Mouse (Mus musculus) urinary bladder, adult 18-20 months (tissue): ENCODE data around the gene Ociad2.
"Not testable (repeated sequence)": the region's sequence is repeated elsewhere in the genome, so short reads cannot be mapped to it uniquely, and the experiment has no call there.

Experiments
- DNase-seq, 2 experiments: peaks; one replicate each; pipeline ENCODE4 v3.0.0; 2022; ENCODE audit warnings: low spot score in 2 of 2, mixed read lengths in 2 of 2

The Ociad2 gene

DNA sequence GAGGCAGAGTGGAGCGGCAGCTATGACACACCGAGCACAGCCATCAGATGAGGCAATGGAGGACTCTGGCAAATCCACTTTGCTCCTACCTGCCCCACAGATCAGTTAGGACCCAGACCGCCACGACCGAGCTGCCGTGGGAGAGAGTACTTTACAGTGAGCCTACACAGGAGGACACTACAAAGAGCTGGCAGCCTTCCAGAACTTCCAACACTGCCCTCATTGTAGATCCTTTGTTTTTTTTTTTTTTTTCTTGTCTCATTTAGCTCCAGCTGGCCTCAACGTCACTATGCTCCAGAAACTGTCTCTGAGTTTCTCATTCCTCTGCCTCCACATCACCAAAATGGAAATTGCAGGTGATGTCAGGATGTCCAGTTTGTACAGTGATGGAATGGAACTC is 12.7 kb upstream of the Ociad2 start:
- DNase-seq: no peak

- no peak for DNase-seq
Measured at GRCm38 (mm10) chr5:73351796-73352195, 11.0 kb upstream of the Ociad2 start.

DNA sequence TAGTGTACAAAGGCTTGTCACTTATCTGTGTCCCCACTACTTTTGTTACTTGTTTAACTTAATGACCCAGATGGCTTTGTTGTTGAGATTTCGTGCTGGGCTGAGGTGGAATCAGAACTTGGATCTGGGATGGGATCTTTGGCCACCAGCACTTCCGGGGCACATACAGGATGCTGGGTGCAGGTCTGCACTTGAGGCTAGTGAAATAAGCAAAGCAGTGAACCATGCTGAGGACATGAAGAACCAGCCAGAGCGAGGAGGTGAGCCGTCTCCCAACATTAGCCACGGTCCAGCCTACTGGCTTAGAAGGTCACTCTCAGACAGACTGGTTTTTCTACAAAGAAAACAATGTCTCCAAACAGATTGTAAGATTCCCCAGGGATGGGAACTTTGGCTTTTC is 8.7 kb upstream of the Ociad2 start:
- DNase-seq: no peak

DNA sequence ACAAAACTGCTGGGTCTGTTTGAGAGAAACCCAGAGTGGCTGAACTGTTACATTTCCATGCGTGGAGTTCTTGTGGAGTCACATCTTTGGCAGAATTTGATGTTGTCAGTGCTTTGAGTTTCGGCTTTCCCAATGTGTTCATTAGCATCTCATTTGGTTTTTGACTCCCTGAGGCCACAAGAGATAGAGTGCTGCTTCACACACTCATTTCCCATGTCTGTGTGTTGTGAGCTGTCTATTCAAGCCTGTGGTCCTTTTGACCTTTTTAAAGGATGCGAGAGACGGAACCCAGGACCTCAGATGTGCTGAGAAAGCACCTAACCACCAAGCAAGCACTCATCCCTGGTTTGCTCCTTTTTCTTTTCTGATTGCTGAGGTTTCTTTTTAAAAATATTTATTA is 4.4 kb upstream of the Ociad2 start:
- DNase-seq: no peak

DNA sequence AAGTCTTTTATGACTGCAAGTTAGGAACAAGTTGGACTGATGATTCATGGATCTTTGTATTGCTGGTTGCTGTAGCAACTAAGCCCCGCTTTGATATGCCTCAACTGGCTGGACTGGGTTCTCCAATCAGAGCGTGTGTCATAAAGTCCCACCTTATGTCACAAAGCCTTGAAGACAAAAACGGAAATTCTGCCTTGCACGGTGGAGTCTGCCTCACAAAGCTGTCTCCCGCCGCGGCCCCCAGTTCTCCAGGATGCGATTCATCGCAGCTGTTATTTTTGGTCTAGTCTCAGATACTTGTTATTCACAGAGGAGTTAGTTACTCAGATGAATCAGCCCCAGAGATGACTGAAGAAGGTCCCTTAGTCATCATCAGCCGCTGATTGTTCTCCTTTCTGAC is 3.5 kb upstream of the Ociad2 start:
- peak; percentile 41 to 78 for DNase-seq

DNA sequence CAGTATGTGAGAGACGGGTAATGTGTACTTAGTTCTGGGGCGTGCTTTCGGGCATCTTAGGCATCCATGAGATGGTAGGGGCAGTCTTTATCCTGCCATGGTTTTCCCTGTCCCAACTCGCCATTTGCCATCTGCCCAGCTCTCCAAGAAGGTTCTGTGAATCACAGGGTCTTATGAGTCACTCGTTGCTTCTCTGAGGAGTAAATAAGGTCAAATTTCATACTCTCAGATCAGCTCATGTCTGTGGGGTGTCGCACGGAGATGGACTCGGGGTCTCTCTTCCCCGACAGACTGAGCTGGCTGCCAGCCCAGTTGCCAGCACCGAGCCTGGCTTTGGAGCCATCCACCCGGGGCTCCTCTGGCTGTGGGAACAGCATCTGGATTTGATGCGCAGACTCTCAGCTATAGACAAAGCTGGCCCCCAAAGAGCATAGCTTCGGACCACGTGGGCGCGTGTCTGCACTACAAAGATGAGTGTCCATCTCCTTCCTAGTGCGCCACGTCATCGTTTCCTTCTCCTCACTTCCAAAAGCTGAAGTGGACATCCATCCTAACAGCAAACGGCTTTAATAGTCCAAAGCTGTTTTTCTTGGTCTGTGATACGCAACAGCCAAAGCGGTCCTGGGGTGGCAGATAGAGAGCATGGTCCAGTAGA is 2.0 kb upstream of the Ociad2 start:
- DNase-seq: no peak

- no peak for DNase-seq
Measured at GRCm38 (mm10) chr5:73339779-73340722, 777 bp downstream of the Ociad2 start.

GRCm38 (mm10) chr5:73338832-73339163 is 2.0 kb downstream of the Ociad2 start:
- DNase-seq: no peak

- DNase-seq: peak in 1 of 2 experiments; percentile 50
Measured at GRCm38 (mm10) chr5:73337961-73338831, 2.6 kb downstream of the Ociad2 start.

DNA sequence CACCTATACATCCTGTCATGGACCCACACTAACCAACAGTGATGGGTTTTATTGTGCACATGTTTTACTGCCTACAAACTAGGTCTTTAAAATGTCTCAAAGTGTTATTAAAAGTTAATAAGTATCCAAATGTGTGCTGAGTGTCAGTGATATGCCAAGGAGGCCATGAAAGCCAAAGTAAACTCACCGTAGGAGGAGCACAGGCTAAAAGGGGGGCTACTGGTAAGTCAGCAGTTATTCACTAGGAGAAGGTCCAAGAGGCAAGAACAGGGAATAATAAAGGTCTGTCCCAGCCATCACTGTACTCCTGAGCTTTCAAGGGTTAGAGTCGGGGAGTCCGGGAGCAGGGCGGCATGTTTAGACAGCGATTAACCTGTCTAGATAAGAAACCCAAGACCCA is 4.4 kb downstream of the Ociad2 start:
- no peak for DNase-seq

- no peak for DNase-seq
Measured at GRCm38 (mm10) chr5:73331002-73331401, 9.8 kb downstream of the Ociad2 start.

DNA sequence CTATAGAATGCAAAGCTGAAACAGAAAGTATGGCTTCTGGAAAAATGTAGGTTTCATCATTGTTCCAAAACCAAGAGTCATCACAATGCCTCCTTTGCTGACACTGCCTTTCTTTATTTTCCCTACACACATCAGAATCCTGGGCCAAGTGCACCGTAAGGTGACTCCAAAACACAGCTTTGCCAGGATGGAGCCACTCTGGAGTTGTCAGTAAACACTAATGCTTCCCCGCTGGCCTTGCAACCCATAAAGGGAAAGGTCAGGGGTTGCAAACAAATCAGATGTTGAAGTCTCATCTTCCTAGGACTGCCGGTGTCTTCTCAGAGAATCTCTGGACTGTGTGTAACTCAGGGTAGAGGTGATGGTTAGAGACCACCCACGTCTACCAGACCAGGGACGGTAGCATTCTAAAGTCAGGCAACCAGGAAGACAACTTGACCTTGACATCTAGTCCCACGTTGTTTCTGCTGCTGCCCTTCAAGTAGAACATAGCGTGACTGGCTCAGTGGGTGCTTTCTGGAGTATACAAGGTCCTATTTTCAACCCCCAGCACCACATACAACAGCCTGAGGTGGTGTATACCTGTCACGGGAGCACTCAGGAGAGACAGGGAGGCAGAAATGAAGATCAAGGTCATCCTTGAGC is 16.2 kb downstream of the Ociad2 start:
- DNase-seq: no peak

DNA sequence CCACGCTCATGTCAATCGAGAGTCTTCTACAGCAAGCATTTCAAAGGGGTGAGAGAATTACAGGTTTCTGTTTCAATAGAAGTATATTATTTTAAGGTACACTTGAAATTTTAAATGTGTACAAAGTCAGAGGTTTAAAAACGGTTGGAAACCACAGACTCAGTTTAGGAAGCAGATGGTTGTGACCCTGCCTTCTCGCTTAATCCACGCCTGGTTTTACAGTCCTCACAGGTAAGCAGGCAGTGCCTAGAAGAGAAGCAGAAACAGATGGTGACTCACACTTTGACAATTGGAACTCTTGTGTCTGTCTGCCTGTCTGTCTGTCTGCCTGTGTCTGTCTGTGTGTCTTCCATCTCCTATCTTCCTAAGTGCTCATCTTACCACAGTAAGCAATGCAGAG is 17.2 kb downstream of the Ociad2 start:
- no peak for DNase-seq

- not testable (repeated sequence) for DNase-seq
Measured at GRCm38 (mm10) chr5:73322684-73323083, 18.1 kb downstream of the Ociad2 start.

DNA sequence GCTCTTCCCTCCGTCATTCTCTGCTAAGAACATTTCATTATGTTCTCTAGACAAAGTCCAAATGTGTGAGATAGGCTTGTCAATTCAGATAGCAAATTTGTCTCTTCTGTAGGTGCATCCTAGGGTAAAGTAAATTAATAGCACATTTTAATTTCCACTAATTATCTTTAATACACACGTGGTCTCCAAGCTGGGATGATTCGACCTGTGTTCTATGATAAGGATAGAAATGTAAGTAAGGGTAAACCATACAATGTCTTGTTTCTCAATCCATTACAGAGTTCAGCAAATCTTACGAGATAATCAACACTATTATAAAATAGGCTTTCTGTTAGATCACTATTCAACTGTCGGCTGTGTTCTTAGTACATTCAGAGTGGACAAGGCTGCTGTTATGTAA is 21.5 kb downstream of the Ociad2 start:
- no peak for DNase-seq

- no peak for DNase-seq
Measured at GRCm38 (mm10) chr5:73314654-73315053, 26.2 kb downstream of the Ociad2 start.

- DNase-seq: no peak
Measured at GRCm38 (mm10) chr5:73313591-73313990, 27.2 kb downstream of the Ociad2 start.

- DNase-seq: no peak
Measured at GRCm38 (mm10) chr5:73311458-73311857, 29.4 kb downstream of the Ociad2 start.

GRCm38 (mm10) chr5:73310401-73310800 is 30.4 kb downstream of the Ociad2 start:
- no peak for DNase-seq

- DNase-seq: no peak
Measured at GRCm38 (mm10) chr5:73309496-73309895, 31.3 kb downstream of the Ociad2 start.

DNA sequence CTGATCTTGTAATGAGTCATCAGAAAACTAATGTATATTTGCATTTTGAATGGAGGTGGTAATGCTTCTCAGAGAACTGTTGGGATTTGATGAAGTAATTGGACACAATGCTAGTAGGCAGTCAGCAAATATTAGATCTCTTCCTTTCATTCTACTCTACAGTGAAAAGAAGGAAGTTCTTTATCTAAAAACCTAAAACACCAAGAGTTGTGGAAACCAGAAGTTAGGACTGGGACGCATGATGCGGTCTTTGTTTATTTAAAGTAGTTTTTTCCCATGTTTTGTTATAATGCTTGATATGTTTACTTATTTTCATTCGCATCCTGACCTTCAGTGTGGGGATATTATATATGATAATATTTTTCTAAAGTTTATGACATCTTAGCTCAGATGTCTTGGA is 33.5 kb downstream of the Ociad2 start:
- no peak for DNase-seq

DNA sequence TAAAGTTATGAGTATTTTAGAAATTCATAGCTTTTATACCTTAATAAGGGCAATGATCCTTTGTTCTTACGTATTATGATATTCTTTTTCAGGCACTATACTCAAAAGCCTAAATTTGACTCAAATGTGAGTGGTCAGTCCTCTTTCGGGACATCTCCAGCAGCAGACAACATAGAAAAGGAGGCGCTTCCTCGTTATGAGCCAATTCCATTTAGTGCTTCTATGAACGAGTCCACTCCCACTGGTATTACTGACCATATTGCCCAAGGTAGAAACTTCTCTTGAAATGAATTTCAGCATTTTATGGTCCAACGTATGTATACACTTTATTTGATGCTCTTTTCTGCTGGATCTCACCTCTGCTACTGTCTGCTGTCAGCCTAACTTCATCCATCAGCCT is 34.3 kb downstream of the Ociad2 start:
- no peak for DNase-seq
